Mouse (Mus musculus): ENCODE measurements around the gene Zfp9. TPM values are rescaled to one million over a fixed set of nuclear protein-coding genes. Genes with fewer than 3 reads are reported as not detected.

The Zfp9 gene
- total RNA-seq (2023), result not detected

DNA sequence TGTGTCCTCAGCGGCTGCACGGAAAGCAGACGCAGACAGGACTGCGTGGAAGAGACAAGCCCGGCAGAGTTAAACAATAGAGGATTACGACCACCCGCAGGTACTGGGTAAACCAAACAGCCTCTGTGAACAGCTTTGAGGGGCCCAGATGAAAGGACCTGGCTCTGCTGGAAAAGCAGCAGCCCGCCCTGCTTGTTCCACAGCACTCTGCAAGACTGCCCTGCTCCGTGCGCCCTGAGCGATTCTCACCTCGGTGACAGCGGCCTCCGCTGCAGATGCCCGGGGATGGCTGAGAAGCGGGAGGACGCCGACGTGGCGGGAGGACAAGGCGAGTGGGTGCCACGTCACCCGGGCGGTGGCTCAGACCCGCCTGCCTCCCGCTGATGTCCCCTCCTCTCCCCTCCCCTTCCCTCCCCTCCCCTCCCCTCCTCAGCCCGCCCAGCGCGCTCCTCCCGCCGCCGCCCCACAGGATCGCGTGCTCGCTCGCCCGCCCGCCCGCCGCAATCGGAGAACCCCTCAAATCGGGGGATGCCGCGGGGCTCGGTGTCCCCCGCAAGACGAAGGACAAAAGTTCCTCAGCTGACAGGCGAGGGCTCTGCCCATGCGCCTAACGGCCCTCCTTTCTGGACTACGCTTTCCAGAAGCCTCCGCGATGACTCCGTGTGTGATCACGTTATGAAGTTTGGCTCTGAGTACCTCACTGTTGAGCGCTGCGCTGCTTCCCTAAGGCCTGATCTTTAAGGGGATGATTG lies at the start of gene Zfp9:
Gene Zfp9 (minus strand): TSS at position 364 of the 752 bp plus-strand sequence.

DNA sequence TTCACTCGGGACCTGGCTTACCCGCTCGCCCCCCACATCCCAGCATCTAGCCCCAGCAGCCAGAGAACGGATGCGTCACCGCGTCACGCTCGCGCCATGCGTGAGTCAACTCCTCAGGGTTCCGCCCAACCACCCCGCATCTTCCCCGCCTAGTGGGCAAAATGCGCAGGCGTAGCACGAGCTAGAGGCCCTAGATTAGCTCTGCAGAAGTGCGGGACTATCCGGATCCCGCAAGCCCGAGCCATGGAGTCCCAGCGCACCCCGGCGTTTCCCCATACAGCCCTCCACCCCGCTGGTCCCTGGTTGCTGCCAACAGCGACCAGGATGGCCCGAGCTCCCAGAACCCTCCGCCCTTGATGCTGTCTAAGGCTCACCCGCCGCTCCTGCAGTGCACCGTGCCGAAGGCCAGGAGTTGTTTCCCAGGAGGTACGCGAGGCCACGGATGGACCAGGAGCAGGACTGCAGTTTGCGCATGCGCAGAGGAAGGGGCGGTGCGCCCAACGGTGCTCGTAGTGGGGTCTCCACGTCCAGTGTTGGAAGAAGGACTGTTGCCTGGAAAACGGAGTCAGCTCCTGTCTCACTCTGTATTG lies 24.0 kb downstream of the Zfp9 start, which contains the start of gene Zfp248:
Gene Zfp248 (minus strand): TSS at position 487 of the 590 bp plus-strand sequence.

DNA sequence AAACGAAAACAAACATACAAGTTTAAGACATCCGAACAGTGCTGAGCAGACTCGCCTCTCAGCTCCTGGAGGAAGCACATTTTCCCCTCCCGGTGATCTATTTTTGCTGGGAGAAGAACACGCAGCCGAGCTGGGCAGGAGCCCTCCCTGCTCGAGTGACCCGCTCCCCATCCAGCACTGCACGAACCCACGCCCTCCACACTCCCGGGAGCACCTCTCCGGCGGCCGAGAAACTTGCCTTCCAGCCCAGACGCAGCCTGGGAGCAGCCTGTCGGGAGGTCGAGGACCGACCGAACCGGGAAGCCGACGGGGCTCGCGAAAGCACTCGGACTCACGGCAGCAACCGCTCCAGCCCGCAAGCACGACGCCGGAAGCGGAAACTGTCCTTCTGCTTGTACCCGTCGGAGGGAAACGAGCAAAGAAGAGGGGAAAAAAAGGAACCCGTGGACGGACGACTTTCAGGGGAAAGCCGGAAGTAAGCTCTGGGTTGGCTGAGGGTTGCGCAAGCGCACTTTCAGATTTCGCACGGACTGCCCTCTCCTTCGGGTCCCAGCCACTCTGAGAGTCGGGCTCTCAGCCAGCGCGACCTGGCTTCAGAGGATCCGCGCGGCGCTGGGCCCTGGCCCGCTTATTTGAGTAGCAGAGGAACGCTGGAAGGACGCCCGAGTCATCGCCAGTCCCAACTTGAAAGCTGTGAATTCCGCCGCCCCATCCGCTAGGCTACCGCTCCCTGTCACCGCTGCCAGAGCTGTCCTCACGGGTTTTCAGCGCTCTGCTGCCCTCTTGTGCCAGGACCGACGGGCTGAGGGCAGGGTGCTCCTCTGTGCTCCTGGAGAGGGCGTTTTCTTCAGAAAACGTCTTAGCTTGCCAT lies 59.8 kb downstream of the Zfp9 start, which contains the start of gene Bms1:
Gene Bms1 (minus strand): TSS at position 425 of the 871 bp plus-strand sequence.

Other genes with a start within 250 kb of the Zfp9 start
- gene Bms1, start 59.8 kb downstream of the Zfp9 start, total RNA-seq (2023), result 10 to 100 TPM; 58.3 to 59.0 TPM
- 1 to 10 TPM; 2.0 to 2.7 TPM for gene Zfp248, start 23.8 kb downstream of the Zfp9 start, total RNA-seq (2023)
- 10 to 100 TPM in 1 of 2 experiments, 1 to 10 TPM in 1; 9.8 to 12.3 TPM for gene Ankrd26, start 82.9 kb upstream of the Zfp9 start, total RNA-seq (2023)